Mouse (Mus musculus) spleen, adult 12 weeks (tissue): ENCODE data around the gene Mylk3.

Experiments used
- DNase-seq: peaks from one replicate; pipeline ENCODE4 v3.0.0; 2022; ENCODE audit warnings: low spot score

Mylk3 gene

GRCm38 (mm10) chr8:85386205-85386604 is at the start of gene Mylk3:
TSS of gene Mylk3 (minus strand) at chr8:85386345.
- DNase-seq: no peak

DNA sequence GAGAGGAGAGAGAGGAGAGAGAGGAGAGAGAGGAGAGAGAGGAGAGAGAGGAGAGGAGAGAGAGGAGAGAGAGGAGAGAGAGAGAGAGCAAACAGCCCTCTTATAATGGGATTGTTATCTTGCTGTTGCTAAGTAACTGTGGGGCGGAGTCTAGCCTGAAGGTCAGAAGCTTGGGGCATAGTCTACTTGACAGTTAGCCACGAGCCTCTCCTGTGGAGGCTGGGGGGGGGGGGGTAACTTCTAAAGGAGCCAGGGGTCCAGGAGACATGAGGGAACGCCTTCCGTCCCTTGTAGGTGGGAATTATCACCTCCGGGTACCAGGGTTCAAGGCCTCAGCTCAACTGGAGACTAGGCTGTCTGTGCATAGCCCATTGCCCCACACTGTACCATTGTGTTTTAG is 49.6 kb upstream of the Mylk3 start:
- no peak for DNase-seq

GRCm38 (mm10) chr8:85434817-85435216 is 48.7 kb upstream of the Mylk3 start:
- DNase-seq: no peak

- DNase-seq: no peak
Measured at GRCm38 (mm10) chr8:85433017-85433393, 46.9 kb upstream of the Mylk3 start.

GRCm38 (mm10) chr8:85432168-85433016 is 46.2 kb upstream of the Mylk3 start, which contains the start of gene 4921524J17Rik:
TSS of gene 4921524J17Rik (minus strand) at chr8:85432833.
- peak; percentile 96 for DNase-seq

DNA sequence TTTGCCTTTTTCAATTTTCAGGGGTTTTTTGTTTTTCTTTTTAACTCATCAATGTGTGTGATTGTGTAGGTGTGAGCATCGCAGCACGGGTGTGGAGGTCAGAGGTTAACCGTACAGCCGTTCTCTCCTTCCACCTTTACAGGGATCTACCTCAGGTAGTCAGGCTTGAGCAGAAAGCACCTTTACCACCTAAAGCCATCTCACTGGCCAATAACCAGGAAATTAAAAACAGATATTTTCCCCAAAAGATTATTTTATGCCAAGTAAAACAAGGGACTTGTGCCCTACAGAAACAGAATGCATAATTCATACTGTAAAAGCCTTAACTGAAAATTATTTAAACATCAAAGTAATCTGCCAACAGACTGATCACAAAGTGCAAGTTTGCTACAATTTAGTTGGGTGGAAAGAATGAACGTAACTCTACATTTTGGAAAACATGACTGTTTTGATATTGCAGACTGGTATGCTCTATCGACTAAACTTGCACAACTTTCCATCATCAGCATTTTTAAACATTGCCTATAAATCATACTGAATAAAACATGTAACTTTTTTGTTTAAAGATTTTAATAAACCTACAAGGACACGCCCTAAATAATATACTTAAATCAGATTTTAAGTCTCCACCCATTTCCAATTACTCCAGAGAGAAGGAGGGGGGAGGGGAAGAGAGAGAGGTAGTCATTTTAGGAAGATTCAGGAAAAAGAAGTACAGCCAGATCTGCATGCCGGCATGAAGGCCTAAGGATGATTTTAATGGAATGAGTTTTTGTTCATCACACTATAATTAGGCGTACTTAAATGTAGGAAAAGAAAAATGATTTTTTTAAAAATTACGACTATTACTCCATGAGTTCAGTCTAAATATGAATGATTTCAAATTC is 45.4 kb upstream of the Mylk3 start:
- no peak for DNase-seq

DNA sequence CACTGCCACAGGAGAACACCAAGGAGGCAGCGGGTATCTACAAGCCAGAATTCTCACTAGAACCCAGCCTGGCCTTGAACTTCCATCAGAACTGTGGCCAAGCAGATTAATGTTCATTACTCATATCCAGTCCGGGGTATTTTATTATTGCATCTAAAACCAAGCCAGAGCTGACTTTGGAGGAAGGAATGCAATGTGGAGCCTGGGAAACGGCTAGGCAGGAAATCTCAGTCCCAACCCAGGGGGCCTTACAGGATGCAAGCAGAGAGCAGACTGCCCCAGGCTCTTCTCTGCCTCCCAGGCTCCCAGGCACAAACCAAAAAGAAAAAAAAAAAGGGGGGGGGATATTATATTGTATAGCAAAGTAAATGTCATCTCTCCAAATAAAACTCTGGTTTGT is 44.7 kb upstream of the Mylk3 start:
- DNase-seq: no peak

DNA sequence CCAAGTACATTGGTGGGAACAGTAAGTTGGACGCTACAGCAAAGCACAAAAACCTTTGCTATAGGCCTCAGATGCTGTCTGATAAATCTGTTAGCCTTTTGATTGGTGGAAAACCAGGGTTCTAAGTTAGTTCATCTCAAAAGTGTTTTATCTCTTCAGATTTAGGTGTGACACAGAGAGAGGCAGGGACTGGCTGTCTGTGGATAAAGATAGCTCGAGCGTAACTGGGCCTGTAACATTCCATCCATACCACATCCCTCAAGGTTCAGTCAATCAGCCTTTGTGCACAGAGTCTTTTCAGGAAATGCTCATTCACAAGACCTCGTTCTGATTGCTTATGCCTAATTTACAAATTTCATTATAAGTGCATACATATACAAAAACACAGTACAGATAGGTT is 43.1 kb upstream of the Mylk3 start:
- no peak for DNase-seq

- no peak for DNase-seq
Measured at GRCm38 (mm10) chr8:85427026-85427425, 40.9 kb upstream of the Mylk3 start.

DNA sequence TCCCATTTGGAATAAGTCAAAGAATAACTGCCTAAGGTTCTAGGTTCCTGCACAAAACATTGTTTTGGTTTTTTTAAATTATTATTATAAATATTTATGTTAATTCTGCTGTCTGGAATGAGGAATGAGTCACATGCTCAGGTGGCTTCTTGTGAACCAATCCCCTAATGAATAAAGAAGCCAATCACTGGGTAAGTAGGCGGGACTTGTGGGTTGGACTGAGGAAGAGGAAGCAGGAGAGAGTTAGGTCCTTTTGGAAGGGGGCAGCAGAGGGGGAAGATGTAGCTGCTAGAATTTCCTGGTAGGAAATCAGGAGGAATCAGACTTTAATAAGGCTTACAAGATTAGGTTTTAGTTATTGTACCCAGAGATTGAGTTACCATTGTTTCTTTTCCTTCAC is 35.2 kb upstream of the Mylk3 start:
- no peak for DNase-seq

- DNase-seq: no peak
Measured at GRCm38 (mm10) chr8:85408526-85408925, 22.4 kb upstream of the Mylk3 start.

GRCm38 (mm10) chr8:85408053-85408505 is 21.9 kb upstream of the Mylk3 start:
- no peak for DNase-seq

DNA sequence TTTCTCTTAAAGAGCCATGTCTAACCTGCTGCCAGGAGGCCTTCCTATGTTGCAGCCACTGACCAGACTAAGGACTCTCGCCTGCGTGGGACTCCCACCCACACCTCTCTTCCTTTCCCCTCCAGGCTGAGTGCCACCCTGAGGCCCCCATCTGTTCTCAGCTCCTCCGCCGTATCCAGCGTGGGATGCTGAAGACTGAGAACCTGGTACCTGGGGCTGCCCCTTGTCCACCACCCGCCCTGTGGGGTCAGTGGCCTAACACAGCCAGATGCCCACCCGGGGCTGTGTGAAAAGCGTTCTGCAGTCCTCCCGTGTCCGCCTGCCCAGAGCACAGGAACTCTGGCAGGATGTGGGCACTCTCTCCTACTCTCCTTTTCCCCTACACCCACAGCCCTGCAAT is 19.8 kb upstream of the Mylk3 start:
- DNase-seq: no peak

DNA sequence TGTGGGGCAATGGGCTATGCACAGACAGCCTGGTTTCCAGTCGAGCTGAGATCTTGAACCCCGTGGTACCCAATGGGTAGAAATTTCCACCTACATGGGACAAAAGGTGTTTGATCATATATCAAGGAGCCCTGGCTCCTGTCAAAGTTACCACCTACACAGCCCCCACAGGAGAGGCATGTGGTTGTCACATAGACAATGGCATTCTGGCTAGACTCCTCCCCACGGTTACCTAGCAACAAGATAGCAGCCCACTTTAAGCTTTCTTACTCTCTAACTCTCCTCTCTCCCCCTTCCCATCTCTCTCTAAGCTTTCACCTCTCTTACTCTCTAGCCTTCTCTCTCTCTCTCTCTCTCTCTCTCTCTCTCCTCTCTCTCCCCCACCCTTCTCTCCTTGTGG is 19.3 kb upstream of the Mylk3 start:
- no peak for DNase-seq

DNA sequence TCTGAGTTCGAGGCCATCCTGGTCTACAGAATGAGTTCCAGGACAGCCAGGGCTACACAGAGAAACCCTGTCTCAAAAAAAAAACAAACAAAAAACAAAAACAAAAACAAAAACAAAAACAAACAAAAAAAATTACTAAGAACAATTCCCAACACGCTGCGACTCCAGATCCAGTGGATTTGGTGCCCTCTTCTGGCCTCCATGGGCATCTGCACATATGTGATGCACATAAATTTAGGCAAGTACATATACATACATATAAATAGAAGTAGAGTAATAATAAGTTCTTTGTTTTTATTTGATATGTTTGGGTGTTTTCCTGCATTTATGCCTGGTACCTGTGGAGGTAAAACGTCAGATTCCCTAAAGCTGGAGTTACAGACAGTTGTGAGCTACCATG is 12.4 kb upstream of the Mylk3 start:
- no peak for DNase-seq

DNA sequence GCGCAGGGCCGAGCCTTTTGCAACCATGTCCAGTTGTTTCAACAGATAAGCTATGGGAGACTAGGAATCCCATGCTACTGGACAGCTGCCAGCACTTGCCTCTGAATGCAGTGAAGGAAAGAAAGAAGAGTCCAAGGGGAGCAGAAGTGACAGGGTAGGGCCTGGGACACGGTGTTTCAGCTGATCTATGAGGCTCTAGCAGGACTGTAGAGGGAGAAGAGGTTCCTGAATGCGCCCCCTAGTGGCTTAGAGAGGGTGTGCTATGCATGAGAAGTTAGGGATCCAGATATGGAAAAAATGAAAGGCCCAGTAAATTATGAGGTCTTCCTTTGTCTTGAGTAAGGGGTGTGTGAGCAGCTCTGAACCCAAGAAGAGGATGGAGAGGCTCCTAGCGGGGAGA is 11.4 kb upstream of the Mylk3 start:
- DNase-seq: peak; percentile 48

DNA sequence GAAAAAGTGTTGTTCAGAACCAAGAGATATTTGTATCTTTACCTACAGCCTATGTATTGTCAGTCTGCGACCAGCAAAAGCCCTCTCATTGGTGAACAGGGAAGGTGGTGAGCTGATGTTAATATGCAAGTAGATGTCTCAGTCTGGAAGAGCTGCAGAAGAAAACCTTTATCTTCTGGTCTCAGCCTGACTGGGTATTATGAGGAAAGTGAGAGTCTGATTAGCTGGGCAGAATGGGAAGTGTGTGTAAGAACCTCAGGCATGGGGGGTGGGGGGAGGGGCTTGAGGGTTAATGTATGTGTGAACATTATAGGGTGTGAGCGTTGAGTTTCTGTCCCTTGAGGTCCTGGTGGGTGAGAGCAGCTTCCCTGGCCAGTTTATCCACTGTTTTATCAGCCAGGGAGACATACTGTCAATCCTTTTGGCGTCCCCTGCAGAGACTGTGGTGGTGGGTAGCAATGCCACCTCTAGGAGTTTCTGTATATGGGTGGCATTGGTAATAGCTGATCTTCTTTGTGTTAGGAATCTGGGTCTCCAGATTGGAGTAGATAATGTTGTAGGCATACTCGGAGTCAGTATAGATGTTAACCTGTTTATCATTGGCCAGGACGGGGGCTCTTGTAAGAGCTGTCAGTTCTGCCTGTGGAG is 10.4 kb upstream of the Mylk3 start:
- DNase-seq: no peak

DNA sequence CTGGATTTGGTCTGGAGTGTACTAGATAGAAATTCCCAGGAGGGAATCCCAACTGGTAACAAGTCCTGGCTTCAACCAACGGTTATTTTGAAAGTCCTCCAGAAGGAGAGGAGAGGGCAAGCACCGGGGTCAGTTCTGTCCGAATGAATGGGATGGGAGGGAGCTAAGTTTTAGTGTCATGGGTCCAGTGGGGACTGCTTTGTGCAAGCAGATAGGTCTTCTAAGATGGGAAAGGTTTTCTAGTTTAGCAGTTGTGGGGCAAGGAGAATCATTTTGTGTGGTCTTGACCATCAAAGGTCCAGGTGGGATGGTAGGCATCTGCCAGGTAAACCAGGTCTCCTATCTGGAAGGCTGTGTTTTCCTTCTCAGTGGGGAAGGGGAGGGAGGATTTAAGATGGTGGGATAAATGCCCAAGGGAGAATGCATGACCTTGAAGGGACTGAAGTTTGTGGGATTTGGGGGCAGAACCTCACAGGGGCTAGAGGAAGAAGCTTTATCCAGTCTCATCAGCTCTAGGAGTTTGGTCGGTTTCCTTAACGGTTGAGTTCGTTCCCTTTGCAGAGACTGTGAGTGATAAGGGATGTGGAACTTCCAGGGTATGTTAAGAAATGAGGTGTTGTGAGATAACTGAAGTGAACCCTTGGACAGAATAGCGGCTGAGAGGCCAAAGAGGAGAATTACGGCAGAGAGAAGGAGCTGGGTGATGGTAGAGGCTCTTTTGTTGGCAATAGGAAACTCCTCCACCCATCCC is 9.7 kb upstream of the Mylk3 start:
- no peak for DNase-seq

GRCm38 (mm10) chr8:85395017-85395416 is 8.9 kb upstream of the Mylk3 start:
- no peak for DNase-seq

- DNase-seq: no peak
Measured at GRCm38 (mm10) chr8:85393199-85393598, 7.1 kb upstream of the Mylk3 start.

DNA sequence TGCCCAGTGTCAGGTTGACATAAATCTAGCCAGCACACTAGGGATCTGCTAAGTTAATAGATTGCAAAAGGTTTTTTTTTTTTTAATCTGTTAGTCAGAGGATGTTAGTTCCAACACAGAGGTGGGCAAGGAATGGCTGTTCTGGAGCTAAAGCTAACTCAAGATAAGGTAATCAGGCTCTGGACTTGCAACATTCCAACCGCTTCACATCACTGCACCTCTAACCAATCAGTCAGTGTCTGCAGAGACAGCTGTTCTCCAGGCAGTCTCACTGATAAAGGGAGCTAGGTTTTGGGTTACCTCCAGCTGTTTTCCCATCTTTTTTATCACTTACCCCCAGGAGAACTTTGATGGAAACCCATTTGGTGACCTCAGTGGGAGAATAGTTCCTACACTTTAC is 5.3 kb upstream of the Mylk3 start:
- no peak for DNase-seq

- DNase-seq: no peak
Measured at GRCm38 (mm10) chr8:85381926-85382325, 4.2 kb downstream of the Mylk3 start.
